Mouse (Mus musculus): ENCODE measurements at regions not wholly inside any gene's neighbourhood (a gene's known extent, or its start where the extent isn't known, plus 50 kb on each side); places are given as distances from the start of the nearest gene placed in this dataset.

GRCm38 (mm10) chr15:51092936-51093335 lies 2791.8 kb upstream of the Gm7489 start:
- in situ Hi-C loops (cut with MboI; ENCODE audit: low sequenced_read_pairs), result no loop called here

- in situ Hi-C loops (cut with MboI; ENCODE audit: low sequenced_read_pairs), result no loop called here
These were observed 2780.8 kb upstream of the Gm7489 start for GRCm38 (mm10) chr15:51103948-51104347.

GRCm38 (mm10) chr15:51104362-51104761 lies 2780.3 kb upstream of the Gm7489 start:
- in situ Hi-C loops (cut with MboI; ENCODE audit: low sequenced_read_pairs), result no loop called here

GRCm38 (mm10) chr15:51104796-51105195 lies 2779.9 kb upstream of the Gm7489 start:
- in situ Hi-C loops (cut with MboI; ENCODE audit: low sequenced_read_pairs), result no loop called here

GRCm38 (mm10) chr15:51105359-51106008 lies 2779.2 kb upstream of the Gm7489 start:
- in situ Hi-C loops (cut with MboI; ENCODE audit: low sequenced_read_pairs), result no loop called here

- in situ Hi-C loops (cut with MboI; ENCODE audit: low sequenced_read_pairs), result no loop called here
These were observed 2774.5 kb upstream of the Gm7489 start for GRCm38 (mm10) chr15:51110186-51110585.

GRCm38 (mm10) chr15:51125896-51126295 lies 2758.8 kb upstream of the Gm7489 start:
- in situ Hi-C loops (cut with MboI; ENCODE audit: low sequenced_read_pairs), result no loop called here

GRCm38 (mm10) chr15:51131017-51131416 lies 2753.7 kb upstream of the Gm7489 start:
- in situ Hi-C loops (cut with MboI; ENCODE audit: low sequenced_read_pairs), result no loop called here

- in situ Hi-C loops (cut with MboI; ENCODE audit: low sequenced_read_pairs), result no loop called here
These were observed 2748.6 kb upstream of the Gm7489 start for GRCm38 (mm10) chr15:51136121-51136520.

GRCm38 (mm10) chr15:51139507-51139906 lies 2745.2 kb upstream of the Gm7489 start:
- in situ Hi-C loops (cut with MboI; ENCODE audit: low sequenced_read_pairs), result no loop called here

GRCm38 (mm10) chr15:51173976-51174620 lies 2710.6 kb upstream of the Gm7489 start:
- in situ Hi-C loops (cut with MboI; ENCODE audit: low sequenced_read_pairs), result no loop called here

- in situ Hi-C loops (cut with MboI; ENCODE audit: low sequenced_read_pairs), result no loop called here
These were observed 2708.2 kb upstream of the Gm7489 start for GRCm38 (mm10) chr15:51176466-51176865.

- in situ Hi-C loops (cut with MboI; ENCODE audit: low sequenced_read_pairs), result no loop called here
These were observed 2695.6 kb upstream of the Gm7489 start for GRCm38 (mm10) chr15:51189134-51189533.

GRCm38 (mm10) chr15:51197466-51198158 lies 2687.1 kb upstream of the Gm7489 start:
- in situ Hi-C loops (cut with MboI; ENCODE audit: low sequenced_read_pairs), result no loop called here

GRCm38 (mm10) chr15:51203351-51203750 lies 2681.4 kb upstream of the Gm7489 start:
- in situ Hi-C loops (cut with MboI; ENCODE audit: low sequenced_read_pairs), result no loop called here

- in situ Hi-C loops (cut with MboI; ENCODE audit: low sequenced_read_pairs), result no loop called here
These were observed 2678.7 kb upstream of the Gm7489 start for GRCm38 (mm10) chr15:51206050-51206449.

GRCm38 (mm10) chr15:51206773-51207172 lies 2677.9 kb upstream of the Gm7489 start:
- in situ Hi-C loops (cut with MboI; ENCODE audit: low sequenced_read_pairs), result no loop called here

- in situ Hi-C loops (cut with MboI; ENCODE audit: low sequenced_read_pairs), result no loop called here
These were observed 2649.8 kb upstream of the Gm7489 start for GRCm38 (mm10) chr15:51234873-51235272.

GRCm38 (mm10) chr15:51244596-51244995 lies 2640.1 kb upstream of the Gm7489 start:
- in situ Hi-C loops (cut with MboI; ENCODE audit: low sequenced_read_pairs), result no loop called here

- in situ Hi-C loops (cut with MboI; ENCODE audit: low sequenced_read_pairs), result no loop called here
These were observed 2637.4 kb upstream of the Gm7489 start for GRCm38 (mm10) chr15:51247259-51247658.

GRCm38 (mm10) chr15:51248034-51248788 lies 2636.5 kb upstream of the Gm7489 start:
- in situ Hi-C loops (cut with MboI; ENCODE audit: low sequenced_read_pairs), result no loop called here

GRCm38 (mm10) chr15:51248789-51249040 lies 2636.0 kb upstream of the Gm7489 start:
- in situ Hi-C loops (cut with MboI; ENCODE audit: low sequenced_read_pairs), result no loop called here
